Mouse (Mus musculus): ENCODE data around the gene Them5. TPM values are rescaled to one million over a fixed set of nuclear protein-coding genes. Genes with fewer than 3 reads are reported as not detected.

Them5 gene
- polyA plus RNA-seq, 1 experiment, result not detected

GRCm38 (mm10) chr3:94375146-94375545 is 33.2 kb downstream of the Them5 start:
- peaks cover 4% of the 10 kb centered on the region for H3K27me3 ChIP-seq (ENCODE audit: control insufficient read depth)
- no peak overlapping the region for H3K4me3 ChIP-seq (replicated peaks)

GRCm38 (mm10) chr3:94375861-94376260 is 34.0 kb downstream of the Them5 start:
- H3K4me3 ChIP-seq (replicated peaks), result no peak overlapping the region
- H3K36me3 ChIP-seq (ENCODE audit: control insufficient read depth), result no peaks in the 10 kb centered on the region
- peaks cover 4% of the 10 kb centered on the region for H3K27me3 ChIP-seq (ENCODE audit: control insufficient read depth)
- TF ChIP-seq TAL1 (IDR thresholded peaks at IDR 0.05; ENCODE audit: low read length) (no peak), GATA1 (IDR thresholded peaks at IDR 0.05; ENCODE audit: low read length) (no peak)
- H3K4me1 ChIP-seq (ENCODE audit: control insufficient read depth), result no peaks in the 10 kb centered on the region; the same call in 1 of the 2 replicates
- no peaks in the 10 kb centered on the region for H3K9me3 ChIP-seq (ENCODE audit: control insufficient read depth, low read length)

More at GRCm38 (mm10) chr3:94375146-94375545, 33.2 kb downstream of the Them5 start:
- Histone ChIP-seq H3K36me3 (ENCODE audit: control insufficient read depth) (no peaks in the 10 kb centered on the region), H3K4me1 (ENCODE audit: control insufficient read depth) (no peaks in the 10 kb centered on the region; the same call in 1 of the 2 replicates), H3K9me3 (ENCODE audit: control insufficient read depth, low read length) (no peaks in the 10 kb centered on the region)
- TF ChIP-seq TAL1 (IDR thresholded peaks at IDR 0.05; ENCODE audit: low read length), result no peak
- no peak for TF ChIP-seq GATA1 (IDR thresholded peaks at IDR 0.05; ENCODE audit: low read length)

GRCm38 (mm10) chr3:94377028-94377923 is 35.4 kb downstream of the Them5 start:
- TF ChIP-seq TAL1 (IDR thresholded peaks at IDR 0.05; ENCODE audit: low read length) (no peak), GATA1 (IDR thresholded peaks at IDR 0.05; ENCODE audit: low read length) (no peak)
- Histone ChIP-seq H3K9me3 (ENCODE audit: control insufficient read depth, low read length) (no peaks in the 10 kb centered on the region), H3K4me1 (ENCODE audit: control insufficient read depth) (no peaks in the 10 kb centered on the region; the same call in 1 of the 2 replicates), H3K27me3 (ENCODE audit: control insufficient read depth) (peaks cover 4% of the 10 kb centered on the region), H3K36me3 (ENCODE audit: control insufficient read depth) (no peaks in the 10 kb centered on the region), H3K4me3 (replicated peaks) (no peak overlapping the region)

GRCm38 (mm10) chr3:94379831-94380510 is 38.1 kb downstream of the Them5 start:
- Histone ChIP-seq H3K27me3 (ENCODE audit: control insufficient read depth) (no peaks in the 10 kb centered on the region), H3K9me3 (ENCODE audit: control insufficient read depth, low read length) (no peaks in the 10 kb centered on the region), H3K36me3 (ENCODE audit: control insufficient read depth) (no peaks in the 10 kb centered on the region), H3K4me3 (replicated peaks) (no peak overlapping the region), H3K4me1 (ENCODE audit: control insufficient read depth) (no peaks in the 10 kb centered on the region)
- TF ChIP-seq GATA1 (IDR thresholded peaks at IDR 0.05; ENCODE audit: low read length) (no peak), TAL1 (IDR thresholded peaks at IDR 0.05; ENCODE audit: low read length) (no peak)

- TF ChIP-seq GATA1 (IDR thresholded peaks at IDR 0.05; ENCODE audit: low read length) (no peak), TAL1 (IDR thresholded peaks at IDR 0.05; ENCODE audit: low read length) (no peak)
- no peaks in the 10 kb centered on the region for H3K27me3 ChIP-seq (ENCODE audit: control insufficient read depth)
- H3K4me1 ChIP-seq (ENCODE audit: control insufficient read depth), result no peaks in the 10 kb centered on the region
- no peak overlapping the region for H3K4me3 ChIP-seq (replicated peaks)
- no peaks in the 10 kb centered on the region for H3K36me3 ChIP-seq (ENCODE audit: control insufficient read depth)
- H3K9me3 ChIP-seq (ENCODE audit: control insufficient read depth, low read length), result no peaks in the 10 kb centered on the region
Measured at GRCm38 (mm10) chr3:94382308-94382707, 40.4 kb downstream of the Them5 start.

GRCm38 (mm10) chr3:94383476-94383875 is 41.6 kb downstream of the Them5 start:
- Histone ChIP-seq H3K9me3 (ENCODE audit: control insufficient read depth, low read length) (no peaks in the 10 kb centered on the region), H3K4me3 (replicated peaks) (no peak overlapping the region), H3K36me3 (ENCODE audit: control insufficient read depth) (no peaks in the 10 kb centered on the region), H3K4me1 (ENCODE audit: control insufficient read depth) (no peaks in the 10 kb centered on the region), H3K27me3 (ENCODE audit: control insufficient read depth) (no peaks in the 10 kb centered on the region)
- no peak for TF ChIP-seq GATA1 (IDR thresholded peaks at IDR 0.05; ENCODE audit: low read length)
- no peak for TF ChIP-seq TAL1 (IDR thresholded peaks at IDR 0.05; ENCODE audit: low read length)

GRCm38 (mm10) chr3:94386671-94387070 is 44.8 kb downstream of the Them5 start:
- TF ChIP-seq GATA1 (IDR thresholded peaks at IDR 0.05; ENCODE audit: low read length), result no peak
- TF ChIP-seq TAL1 (IDR thresholded peaks at IDR 0.05; ENCODE audit: low read length), result no peak
- no peaks in the 10 kb centered on the region for H3K27me3 ChIP-seq (ENCODE audit: control insufficient read depth)
- H3K36me3 ChIP-seq (ENCODE audit: control insufficient read depth), result no peaks in the 10 kb centered on the region
- H3K4me1 ChIP-seq (ENCODE audit: control insufficient read depth), result no peaks in the 10 kb centered on the region
- no peak overlapping the region for H3K4me3 ChIP-seq (replicated peaks)
- no peaks in the 10 kb centered on the region for H3K9me3 ChIP-seq (ENCODE audit: control insufficient read depth, low read length)

- no peak overlapping the region for H3K4me3 ChIP-seq (replicated peaks)
- no peaks in the 10 kb centered on the region for H3K9me3 ChIP-seq (ENCODE audit: control insufficient read depth, low read length)
- H3K36me3 ChIP-seq (ENCODE audit: control insufficient read depth), result no peaks in the 10 kb centered on the region
- H3K4me1 ChIP-seq (ENCODE audit: control insufficient read depth), result no peaks in the 10 kb centered on the region
- H3K27me3 ChIP-seq (ENCODE audit: control insufficient read depth), result no peaks in the 10 kb centered on the region
- no peak for TF ChIP-seq GATA1 (IDR thresholded peaks at IDR 0.05; ENCODE audit: low read length)
- TF ChIP-seq TAL1 (IDR thresholded peaks at IDR 0.05; ENCODE audit: low read length), result no peak
Measured at GRCm38 (mm10) chr3:94387391-94387790, 45.5 kb downstream of the Them5 start.

- H3K4me3 ChIP-seq (replicated peaks), result no peak overlapping the region
- TF ChIP-seq GATA1 (IDR thresholded peaks at IDR 0.05; ENCODE audit: low read length) (no peak), TAL1 (IDR thresholded peaks at IDR 0.05; ENCODE audit: low read length) (no peak)
- H3K9me3 ChIP-seq (ENCODE audit: control insufficient read depth, low read length), result no peaks in the 10 kb centered on the region
- H3K4me1 ChIP-seq (ENCODE audit: control insufficient read depth), result no peaks in the 10 kb centered on the region
- no peaks in the 10 kb centered on the region for H3K27me3 ChIP-seq (ENCODE audit: control insufficient read depth)
- H3K36me3 ChIP-seq (ENCODE audit: control insufficient read depth), result no peaks in the 10 kb centered on the region
Measured at GRCm38 (mm10) chr3:94388047-94388446, 46.1 kb downstream of the Them5 start.
